Mouse (Mus musculus) heart, postnatal 25 days (tissue): ENCODE measurements around the gene Lmod1. TPM values are rescaled to one million over a fixed set of nuclear protein-coding genes. Genes with fewer than 3 reads are reported as not detected.

Experiments
- DNase-seq: peaks from one replicate; pipeline ENCODE4 v3.0.0; 2022; ENCODE audit warnings: low spot score
- intact Hi-C: fragments of 180-260 bp; cut with DNase I; formaldehyde crosslinking; loops from one replicate; pipeline ENCODE4 v1.15.1; 2025
- total RNA-seq, 2 experiments: library from RNA; stranded (reverse); gene quantifications; 2 replicates each; pipeline ENCODE4 v1.2.3; 2021

The Lmod1 gene
- total RNA-seq, result 1 to 10 TPM; 2.7 to 3.8 TPM

- intact Hi-C loops, result no loop called here
- peak; percentile 18 for DNase-seq
Measured at GRCm38 (mm10) chr1:135324571-135324970, at the start of gene Lmod1. TSS of gene Lmod1 (plus strand) at chr1:135324807.

DNA sequence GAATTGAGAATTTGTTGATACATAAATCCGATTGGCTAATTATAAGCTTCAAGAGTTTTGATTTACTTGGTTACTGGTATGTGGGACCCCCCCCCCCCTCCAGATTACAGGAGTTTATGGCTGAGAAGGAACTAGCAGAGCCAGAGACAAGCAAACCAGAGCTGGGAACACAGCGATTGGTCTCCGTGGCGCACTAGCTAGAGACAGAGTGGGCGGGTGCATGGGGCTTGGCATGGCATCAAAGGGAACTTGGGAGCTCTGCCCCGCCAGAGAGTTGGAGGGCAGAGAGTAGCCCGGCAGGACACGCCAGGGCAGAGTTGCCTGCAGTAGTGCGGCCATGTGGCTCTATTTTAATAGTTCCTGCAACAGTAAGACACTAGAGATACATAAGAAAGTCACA is 44.0 kb upstream of the Lmod1 start:
- intact Hi-C loops, result no loop called here

DNA sequence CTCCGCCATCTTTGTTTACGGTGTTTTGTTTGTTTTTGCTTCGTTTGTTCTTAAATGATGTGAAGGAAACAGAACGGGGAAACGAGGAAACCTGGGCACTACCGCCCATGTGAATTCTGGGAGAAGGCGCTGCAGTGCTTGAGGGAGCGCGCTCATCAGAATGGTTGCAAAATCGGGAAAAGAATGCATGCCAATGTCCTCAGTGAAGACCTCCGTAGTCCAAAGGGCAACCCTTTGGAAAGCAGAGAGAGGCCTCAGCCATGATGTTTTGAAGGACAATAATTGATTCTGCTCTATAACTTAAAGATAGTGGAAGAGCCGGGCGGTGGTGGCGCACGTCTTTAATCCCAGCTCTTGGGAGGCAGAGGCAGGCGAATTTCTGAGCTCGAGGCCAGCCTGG is 42.8 kb upstream of the Lmod1 start:
- no peak for DNase-seq
- intact Hi-C loops, result loop anchor here (2.0 kb wide), 1 partner anchor 31 kb away; the partner anchor contains the start of gene Timm17a

More for the DNA sequence above, 44.0 kb upstream of the Lmod1 start:
- DNase-seq, result peak; percentile 35

DNA sequence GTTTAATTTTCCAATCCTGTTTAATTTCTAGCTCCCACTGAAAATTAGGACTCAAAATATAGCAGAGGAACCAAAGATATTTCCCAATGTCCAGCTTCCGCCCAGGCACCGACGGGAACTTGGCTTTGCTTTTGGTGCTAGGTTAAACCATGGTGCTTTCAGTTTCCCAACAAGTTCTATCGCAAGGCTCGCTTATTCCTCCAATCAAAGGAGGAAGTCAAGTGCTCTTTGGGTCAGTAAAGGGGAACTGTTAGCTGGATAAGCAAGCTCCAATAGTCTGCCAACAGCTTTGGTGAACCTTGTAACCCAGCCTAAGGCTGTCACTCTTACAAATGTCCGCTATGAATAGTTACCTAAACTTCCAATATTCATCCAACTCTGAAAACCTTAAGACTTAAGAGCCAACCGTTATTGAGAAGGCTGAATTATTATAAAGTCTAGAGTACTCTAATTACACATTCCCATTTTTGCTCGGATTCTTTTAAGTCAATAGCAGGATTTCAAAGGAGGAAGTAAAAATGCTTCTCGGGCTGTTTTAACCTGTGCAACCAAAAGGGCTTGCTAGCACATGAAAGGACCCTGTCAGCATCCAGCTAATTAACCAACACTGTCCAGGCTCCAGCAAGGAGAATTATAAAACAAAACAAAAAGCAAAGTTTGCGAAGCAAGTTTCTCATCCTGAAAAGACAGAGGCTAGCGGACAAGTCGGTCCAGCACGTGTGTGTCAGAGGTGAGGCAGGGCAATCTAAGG is 41.9 kb upstream of the Lmod1 start:
- intact Hi-C loops, result loop anchor here (2.0 kb wide), 1 partner anchor 30 kb away; the partner anchor contains the start of gene Timm17a
- peak; percentile 23 for DNase-seq

GRCm38 (mm10) chr1:135283287-135283825 is 41.3 kb upstream of the Lmod1 start:
- no peak for DNase-seq
- intact Hi-C loops, result loop anchor here (2.0 kb wide), 1 partner anchor 29 kb away; the partner anchor contains the start of gene Timm17a

GRCm38 (mm10) chr1:135283826-135284291 is 40.7 kb upstream of the Lmod1 start, which contains the start of gene Rnpep:
TSS of gene Rnpep (minus strand) at chr1:135284084.
- DNase-seq, result peak; percentile 67
- intact Hi-C loops, result loop anchor here (2.0 kb wide), 1 partner anchor 29 kb away; the partner anchor contains the start of gene Timm17a

DNA sequence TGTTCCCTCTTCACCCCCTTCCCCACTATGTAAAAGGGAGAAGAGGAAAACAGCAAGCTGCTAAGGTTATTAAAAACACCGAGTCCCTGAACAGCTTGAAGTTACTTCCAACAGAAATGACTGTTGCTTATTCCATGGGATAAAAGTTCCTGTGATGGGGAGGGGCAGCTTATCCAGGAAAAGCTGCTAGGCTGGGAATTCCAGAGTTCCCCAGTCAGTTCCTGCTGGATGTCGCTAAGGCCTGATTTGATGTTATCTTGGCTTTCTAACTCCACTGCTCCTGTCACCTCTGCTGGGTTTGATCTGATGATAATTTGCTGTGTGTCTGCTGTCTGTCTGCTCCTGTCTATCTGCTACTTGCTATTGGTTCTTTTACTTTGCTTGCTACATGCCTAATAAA is 38.3 kb upstream of the Lmod1 start:
- no peak for DNase-seq
- intact Hi-C loops, result no loop called here

DNA sequence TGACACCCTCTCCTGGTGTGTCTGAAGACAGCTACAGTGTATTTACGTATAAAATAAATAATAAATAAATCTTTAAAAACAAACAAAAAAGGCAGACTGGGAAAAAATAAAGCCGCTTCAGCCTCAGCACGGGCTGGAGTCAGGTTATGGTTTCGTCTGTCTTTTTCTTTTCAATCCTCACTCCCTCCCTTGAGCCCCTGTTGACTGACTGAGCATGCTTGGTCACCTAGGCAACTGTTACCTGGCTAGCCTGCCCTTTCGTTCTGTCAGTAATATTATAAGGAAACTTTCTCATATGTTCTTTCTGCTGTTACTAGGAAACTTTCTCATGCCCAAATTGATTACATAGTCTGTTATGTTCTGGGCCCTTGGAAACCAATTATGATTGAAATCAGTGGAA is 33.7 kb upstream of the Lmod1 start:
- intact Hi-C loops, result no loop called here

GRCm38 (mm10) chr1:135311356-135311755 is 13.3 kb upstream of the Lmod1 start:
- intact Hi-C loops, result loop anchor here (5.0 kb wide), 1 partner anchor 56 kb away; no protein-coding TSS in a partner anchor
- no peak for DNase-seq

More for the DNA sequence above, 33.7 kb upstream of the Lmod1 start:
- DNase-seq, result no peak

DNA sequence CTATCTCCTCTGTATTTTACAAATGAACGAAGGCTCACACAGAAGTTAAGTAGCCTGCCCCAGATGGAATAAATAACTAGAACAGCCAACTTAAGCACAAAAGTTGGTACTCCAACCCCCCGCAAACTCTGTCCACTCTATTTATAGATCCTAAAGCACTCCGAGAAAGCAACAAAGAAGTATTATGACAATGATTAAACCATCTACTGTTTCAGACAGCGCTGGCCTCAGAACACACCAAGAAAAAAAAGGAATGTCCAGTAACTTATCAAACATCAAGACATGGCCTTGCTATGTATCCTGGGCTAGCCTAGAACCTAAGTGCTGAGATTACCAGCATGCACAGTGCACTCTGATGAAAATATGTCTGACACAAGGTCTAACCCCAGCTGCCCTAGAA is 12.4 kb upstream of the Lmod1 start:
- intact Hi-C loops, result loop anchor here (2.0 to 5.0 kb wide), 2 partner anchors 29 to 55 kb away; no protein-coding TSS in a partner anchor
- no peak for DNase-seq

DNA sequence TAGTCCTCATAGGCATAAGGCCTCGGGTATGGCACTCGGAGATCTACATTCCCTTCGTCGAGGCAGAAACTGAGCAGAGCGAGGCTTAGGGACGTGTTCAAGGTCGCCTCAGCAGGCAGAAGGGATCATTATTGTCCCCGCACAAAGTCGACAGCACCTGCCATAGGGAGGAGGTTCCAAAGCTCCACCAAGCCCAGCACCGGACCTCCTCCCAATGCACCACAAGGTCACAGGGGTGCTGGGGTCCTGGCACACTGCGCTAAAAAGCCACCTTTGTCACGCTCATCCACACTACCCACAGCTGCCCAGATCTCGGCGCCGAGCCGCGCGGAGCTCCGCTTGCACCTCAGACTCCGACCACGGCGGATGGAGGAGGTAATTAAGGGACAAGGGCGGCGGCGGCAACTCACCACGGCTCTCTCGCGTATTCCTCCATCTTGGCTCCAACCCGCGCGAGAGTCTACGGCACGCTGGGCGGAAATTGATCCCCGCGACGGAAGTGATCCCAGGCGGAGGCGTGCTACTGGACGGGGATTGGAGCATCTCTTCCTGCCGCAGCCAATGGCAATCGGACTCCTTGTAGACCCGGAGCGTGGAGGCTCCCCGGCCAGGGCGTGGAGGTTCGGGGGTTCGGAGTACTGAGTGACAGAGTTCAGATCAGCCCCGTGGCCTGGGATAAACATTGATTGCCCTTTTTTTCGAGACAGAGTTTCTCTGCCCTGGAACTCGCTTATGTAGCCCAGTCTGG is 11.1 kb upstream of the Lmod1 start, which contains the start of gene Timm17a:
Gene Timm17a (minus strand): TSS at position 495 of the 748 bp plus-strand sequence.
- intact Hi-C loops, result loop anchor here (2.0 to 5.0 kb wide), 2 partner anchors 31 to 54 kb away; no protein-coding TSS in a partner anchor

GRCm38 (mm10) chr1:135323367-135323901 is 1.2 kb upstream of the Lmod1 start:
- intact Hi-C loops, result no loop called here
- DNase-seq, result no peak

More for the DNA sequence above, 11.1 kb upstream of the Lmod1 start, which contains the start of gene Timm17a:
- DNase-seq, result peak; percentile 88

GRCm38 (mm10) chr1:135325934-135326333 is 1.3 kb downstream of the Lmod1 start:
- intact Hi-C loops, result no loop called here
- DNase-seq, result no peak

DNA sequence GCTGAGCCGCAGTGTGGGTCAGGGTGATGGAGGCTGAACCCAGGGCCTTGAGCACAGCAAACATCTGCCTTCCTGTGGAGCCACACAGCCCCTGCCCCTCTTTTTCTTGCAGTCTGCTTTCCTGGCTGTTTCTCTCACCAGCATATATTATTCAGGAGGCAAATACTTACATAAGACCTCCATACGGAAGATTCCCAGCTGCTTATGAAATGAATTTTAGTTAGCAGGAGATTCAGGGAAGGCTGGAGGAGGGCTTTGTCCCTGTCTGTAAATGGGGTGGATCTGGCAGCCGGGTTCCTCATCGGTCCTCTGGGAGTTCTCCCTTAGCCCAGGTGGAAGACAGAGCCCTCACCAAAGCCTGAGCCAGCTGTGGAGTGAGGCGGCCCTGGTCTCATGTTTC is 3.8 kb downstream of the Lmod1 start:
- no peak for DNase-seq
- intact Hi-C loops, result no loop called here

DNA sequence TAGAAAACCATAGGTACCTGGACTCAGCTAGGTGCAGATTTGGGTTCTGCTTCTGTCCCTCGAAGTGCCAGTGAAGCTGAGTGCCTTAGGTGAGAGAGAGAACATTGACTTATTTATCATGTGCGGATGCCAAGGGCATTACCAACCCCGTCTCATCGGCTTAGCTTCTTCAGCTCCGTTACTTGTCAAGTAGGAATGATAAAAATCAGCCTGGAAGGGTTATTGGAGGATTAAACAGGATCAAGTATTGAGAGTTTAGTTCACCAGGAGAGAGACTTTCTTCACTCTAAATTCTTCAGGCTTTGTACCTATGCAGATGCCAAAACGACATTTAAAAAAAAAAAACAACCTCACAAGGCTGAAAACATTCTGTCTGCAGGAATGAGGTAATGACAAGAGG is 6.0 kb downstream of the Lmod1 start:
- intact Hi-C loops, result no loop called here
- DNase-seq, result no peak

- DNase-seq, result no peak
- intact Hi-C loops, result no loop called here
Measured at GRCm38 (mm10) chr1:135341947-135342346, 17.3 kb downstream of the Lmod1 start.

DNA sequence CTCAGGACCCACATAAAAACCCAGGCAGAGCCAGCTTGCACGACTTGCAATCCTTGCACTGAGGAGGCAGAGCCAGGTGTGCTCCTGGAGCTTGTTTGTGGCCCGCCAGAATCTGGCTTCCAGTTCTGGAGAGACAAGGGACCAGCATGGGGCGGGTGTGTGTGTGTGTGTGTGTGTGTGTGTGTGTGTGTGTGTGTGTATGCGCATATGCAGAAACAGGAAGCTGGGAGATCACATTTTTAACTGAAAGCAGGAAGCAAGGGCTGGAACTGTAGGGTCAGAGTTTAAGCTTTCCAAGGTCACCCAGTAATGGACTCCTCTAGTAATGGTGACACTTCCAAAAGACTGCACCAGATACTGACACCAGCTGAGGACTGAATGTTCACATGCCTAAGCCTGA is 19.4 kb downstream of the Lmod1 start:
- intact Hi-C loops, result no loop called here
- no peak for DNase-seq

GRCm38 (mm10) chr1:135346891-135347290 is 22.3 kb downstream of the Lmod1 start:
- no peak for DNase-seq
- intact Hi-C loops, result no loop called here

DNA sequence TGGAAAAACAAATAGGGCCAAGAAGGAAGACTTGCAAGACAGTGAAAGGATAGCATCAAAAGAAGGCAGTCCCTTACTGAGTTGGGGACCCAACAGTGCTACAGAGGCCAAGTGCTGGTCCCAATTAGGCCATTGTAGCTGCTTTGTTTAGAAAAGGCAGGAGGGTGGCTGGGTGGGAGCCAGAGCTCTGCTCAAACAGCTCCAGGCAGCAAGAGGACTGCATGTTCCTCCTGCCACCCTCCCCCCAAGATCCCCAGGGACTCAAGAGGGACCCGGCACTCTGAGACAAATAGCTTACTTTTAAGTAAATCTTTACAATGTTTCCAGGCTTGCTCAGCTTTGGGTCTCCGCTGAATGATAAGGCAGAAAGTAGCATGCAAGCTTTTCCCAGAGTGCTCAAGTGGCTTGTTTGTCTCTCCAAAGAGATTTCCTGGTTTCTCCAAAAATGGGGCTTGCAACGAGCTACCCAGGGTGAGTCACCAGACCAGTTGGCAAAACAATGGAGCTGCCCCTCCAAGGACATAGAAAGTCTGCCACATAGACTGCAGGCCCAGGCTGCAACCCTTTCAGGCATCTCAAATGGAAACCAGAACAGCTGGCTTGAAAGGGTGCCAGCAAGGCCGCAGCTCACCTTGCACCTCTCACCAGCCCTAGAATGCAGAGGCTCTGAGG is 23.0 kb downstream of the Lmod1 start:
- intact Hi-C loops, result no loop called here
- DNase-seq, result peak; percentile 52
